Mouse (Mus musculus) kidney, postnatal 14 days (tissue): ENCODE results near the gene Agbl3.

ENCODE experiments used
- DNase-seq: peaks from one replicate; pipeline ENCODE4 v3.0.0; 2022; ENCODE audit warnings: mixed read lengths

Gene Agbl3

GRCm38 (mm10) chr6:34907696-34908260 is 127.5 kb downstream of the Agbl3 start:
- DNase-seq = no peak
